ENCODE assay signal across 9 mouse cellular contexts in genomic region chr5:23415571-23416285, GRCm38 (mm10). TPM values are rescaled to one million over a fixed set of nuclear protein-coding genes. Genes with fewer than 3 reads are reported as not detected.
A peak's percentile ranks its signal among the peaks of the same experiment; 100 is the strongest.
DNase-seq lines count a peak whose midpoint lies in the region; ATAC-seq lines count a peak whose summit lies in the region.
"Had no signal": no experiment of that assay in that cellular context is flagged by ENCODE, and none has a peak within 500 bp of the region (broad histone marks: within the 10 kb centered on the region; RNA-seq: fewer than 3 reads in every experiment).

No protein-coding gene starts in this region.

- H3K27ac ChIP-seq in heart, embryonic 13.5 days (replicated peaks) = peak overlapping the region; percentile 71
- H3K27ac ChIP-seq in liver, embryonic 15.5 days (replicated peaks) = peak overlapping the region; percentile 66
- no peak overlapping the region; the same call in 1 of the 2 replicates for H3K27ac ChIP-seq in neural tube, embryonic 14.5 days (ENCODE audit: low read depth, low read length)
- H3K27ac ChIP-seq: limb, embryonic 13.5 days had no signal

- H3K4me2 ChIP-seq in heart, embryonic 13.5 days = peak overlapping the region; percentile 39
- H3K4me2 ChIP-seq in liver, embryonic 15.5 days = peak overlapping the region; percentile 37
- no peak overlapping the region for H3K4me2 ChIP-seq in neural tube, embryonic 14.5 days (ENCODE audit: low read depth, low read length)
- H3K4me2 ChIP-seq: limb, embryonic 13.5 days had no signal

- H3K4me3 ChIP-seq in heart, embryonic 13.5 days = no peak overlapping the region
- H3K4me3 ChIP-seq in liver, embryonic 15.5 days (replicated peaks) = no peak overlapping the region
- H3K4me3 ChIP-seq in neural tube, embryonic 14.5 days (ENCODE audit: low read depth, low read length) = no peak overlapping the region
- H3K4me3 ChIP-seq: limb, embryonic 13.5 days had no signal

- peaks cover 93% of the 10 kb centered on the region for H3K4me1 ChIP-seq in heart, embryonic 13.5 days
- peaks cover 96% of the 10 kb centered on the region for H3K4me1 ChIP-seq in liver, embryonic 15.5 days (replicated peaks)
- H3K4me1 ChIP-seq in neural tube, embryonic 14.5 days (ENCODE audit: control insufficient read depth, insufficient read depth, low read length) = peaks cover 77% of the 10 kb centered on the region

- peak; percentile 51 for ATAC-seq in cerebellum, adult (ENCODE audit: insufficient number of reproducible peaks, low FRiP score, low TSS enrichment)
- no peak; the same call in 1 of the 2 replicates for ATAC-seq in heart, embryonic 13.5 days (ENCODE audit: extremely low read depth, insufficient number of reproducible peaks, low FRiP score, low TSS enrichment)
- peak; percentile 47; the same call in 1 of the 2 replicates for ATAC-seq in liver, embryonic 15.5 days (ENCODE audit: insufficient read depth)
- peak; percentile 16; the same call in 1 of the 2 replicates for ATAC-seq in neural tube, embryonic 14.5 days (ENCODE audit: low read depth)

- 17% methylated on average over 7 of the region's 7 CpGs for WGBS in heart, embryonic 13.5 days
- WGBS in liver, embryonic 15.5 days (ENCODE audit: insufficient replicate concordance) = 24% methylated on average over 7 of the region's 7 CpGs
- 36% methylated on average over 7 of the region's 7 CpGs for WGBS in neural tube, embryonic 14.5 days

- H3K36me3 ChIP-seq in heart, embryonic 13.5 days = peaks cover 22% of the 10 kb centered on the region
- peaks cover 24% of the 10 kb centered on the region for H3K36me3 ChIP-seq in liver, embryonic 15.5 days (replicated peaks)
- H3K36me3 ChIP-seq in neural tube, embryonic 14.5 days (ENCODE audit: control insufficient read depth, insufficient read depth, low read length) = 0 out of 2 replicates have a peak, but pooled peaks cover under 1% of the 10 kb centered on the region

- no peaks in the 10 kb centered on the region for H3K9me3 ChIP-seq in heart, embryonic 13.5 days
- no peaks in the 10 kb centered on the region for H3K9me3 ChIP-seq in liver, embryonic 15.5 days (replicated peaks)
- no peaks in the 10 kb centered on the region for H3K9me3 ChIP-seq in neural tube, embryonic 14.5 days (ENCODE audit: control insufficient read depth, low read length)
- H3K9me3 ChIP-seq: limb, embryonic 13.5 days had no signal

- DNase-seq in cerebellum, postnatal 4 days (ENCODE audit: low spot score in 2 of 2) = no peak
- DNase-seq in CD4-positive, CD25-positive, alpha-beta regulatory T cell, adult 2 months (ENCODE audit: low read depth, low spot score) = peak; percentile 86
- DNase-seq in cerebellum, adult 9-10 months = peak; percentile 93
- no peak for DNase-seq in urinary bladder, adult 2 months (ENCODE audit: low spot score)

- no peaks in the 10 kb centered on the region for H3K27me3 ChIP-seq in heart, embryonic 13.5 days (replicated peaks)
- H3K27me3 ChIP-seq in liver, embryonic 15.5 days = no peaks in the 10 kb centered on the region
- H3K27me3 ChIP-seq in neural tube, embryonic 14.5 days (ENCODE audit: control insufficient read depth, insufficient read depth, low read length) = no peaks in the 10 kb centered on the region
- H3K27me3 ChIP-seq: limb, embryonic 13.5 days had no signal

- 0 out of 2 replicates have a peak overlapping the region, but pooled peaks have one; percentile 1 for H3K9ac ChIP-seq in heart, embryonic 13.5 days
- H3K9ac ChIP-seq in liver, embryonic 15.5 days = no peak overlapping the region
- H3K9ac ChIP-seq in neural tube, embryonic 14.5 days (replicated peaks; ENCODE audit: low read depth, low read length) = no peak overlapping the region
- H3K9ac ChIP-seq: limb, embryonic 13.5 days had no signal

RNA-seq across cellular contexts. Expression of gene Kmt2e, which starts 18.5 kb away (rescaled TPM):
- 61.7 and 64.4 TPM in 2 replicates for polyA plus RNA-seq in heart, embryonic 13.5 days (2015; fragmentation: Nextera tagmentation; extraction: Ambion mirVana)
- 34.3 and 34.9 TPM in 2 replicates for polyA plus RNA-seq in liver, embryonic 15.5 days (2015; fragmentation: Nextera tagmentation; extraction: Ambion mirVana)
- 151 TPM in 2 replicates for polyA plus RNA-seq in neural tube, embryonic 14.5 days (2014; fragmentation: Nextera tagmentation; extraction: Ambion mirVana)
- 18.0 and 36.2 TPM in 2 replicates for polyA plus RNA-seq in urinary bladder, adult 2 months (2012; rRNA removed)

Comparison
In these comparisons a context has a peak if more than half of its experiments do, and no peak if none do; other contexts are left out.
1. DNase-seq: peak in CD4-positive, CD25-positive, alpha-beta regulatory T cell, adult 2 months (single experiment) and cerebellum, adult 9-10 months (single experiment); none in cerebellum, postnatal 4 days (0 of 2) and urinary bladder, adult 2 months (single experiment).